Mouse (Mus musculus): ENCODE data around the gene Cmtr1. TPM values are rescaled to one million over a fixed set of nuclear protein-coding genes. Genes with fewer than 3 reads are reported as not detected.

Cmtr1 gene
- total and polyA plus RNA-seq, 3 experiments = 88.8 to 135 (median 105) TPM

GRCm38 (mm10) chr17:29719628-29720575 is 59.5 kb downstream of the Cmtr1 start (continued):
- no peak for TF ChIP-seq GABPA (IDR thresholded peaks at IDR 0.05; ENCODE audit: insufficient replicate concordance, low read depth, low read length)

DNA sequence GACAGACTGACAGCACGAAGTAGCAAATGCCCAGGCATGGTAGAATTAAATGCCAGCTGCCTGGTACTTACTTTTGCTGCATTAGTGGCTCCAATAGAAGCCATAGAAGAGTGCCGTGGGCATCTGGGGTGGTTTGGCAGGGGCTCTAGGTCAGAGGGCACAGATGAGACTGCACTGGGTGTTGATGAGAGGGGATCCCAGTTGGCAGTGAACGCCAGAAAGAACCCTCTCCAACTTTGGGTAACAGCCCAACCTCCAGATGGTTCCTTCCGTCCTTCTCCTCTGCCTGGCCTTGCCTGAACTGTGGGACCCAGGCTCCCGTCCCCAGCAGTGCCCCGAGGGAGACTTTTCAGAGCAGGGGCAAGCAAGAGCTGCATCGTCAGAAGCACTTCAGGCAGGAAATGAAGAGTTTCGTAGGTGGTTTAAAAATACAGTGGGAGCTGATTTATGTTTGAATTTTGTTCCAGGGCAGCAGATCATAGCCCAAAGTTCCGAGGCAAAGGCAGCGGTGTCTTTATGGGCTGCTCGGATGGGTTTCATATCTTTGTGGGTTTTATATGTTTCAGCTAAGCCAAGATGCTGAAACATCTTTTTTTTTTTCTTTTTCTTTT is 60.5 kb downstream of the Cmtr1 start:
- Histone ChIP-seq H3K4me1 (ENCODE audit: control insufficient read depth in 1 of 2, insufficient read depth in 2 of 2) (peaks cover 22 to 49% of the 10 kb centered on the region in 2 experiments), H3K36me3 (replicated peaks in 1 of 2; ENCODE audit: control insufficient read depth in 1 of 2, insufficient read depth in 1 of 2, low read length in 1 of 2) (no peaks in the 10 kb centered on the region), H3K4me3 (replicated peaks in 1 of 3; ENCODE audit: low read depth in 2 of 3, low read length in 2 of 3, poor library complexity in 1 of 3) (no peak overlapping the region), H3K9ac (ENCODE audit: insufficient read depth, low read depth) (peak overlapping the region; percentile 33), H3K27ac (ENCODE audit: insufficient read depth, low read depth) (peak overlapping the region; percentile 62), H3K27me3 (replicated peaks) (no peaks in the 10 kb centered on the region), H3K79me2 (replicated peaks; ENCODE audit: control insufficient read depth, extremely low read depth, insufficient read depth, poor library complexity, severe bottlenecking) (peaks cover 8% of the 10 kb centered on the region), H3K9me3 (replicated peaks; ENCODE audit: low read length) (peaks cover 5% of the 10 kb centered on the region), H3K4me2 (ENCODE audit: insufficient read depth, low read depth, poor library complexity, severe bottlenecking) (peak overlapping the region; percentile 51)
- TF ChIP-seq RCOR1 (conservative IDR thresholded peaks at IDR 0.05; ENCODE audit: low read depth, low read length) = no peak
- TF ChIP-seq GABPA (IDR thresholded peaks at IDR 0.05; ENCODE audit: insufficient replicate concordance, low read depth, low read length) = no peak
- peak; percentile 65; the same call in 1 of the 2 replicates for TF ChIP-seq MEF2A (IDR thresholded peaks at IDR 0.05; ENCODE audit: borderline replicate concordance, low read depth, low read length)
- TF ChIP-seq BHLHE40 (IDR thresholded peaks at IDR 0.05; ENCODE audit: low read depth, low read length) = 0 out of 2 replicates have a peak, but pooled peaks have one; percentile 16
- TF ChIP-seq JUN (IDR thresholded peaks at IDR 0.05; ENCODE audit: insufficient read depth, low read depth, low read length) = no peak
- TF ChIP-seq ZNF384 (IDR thresholded peaks at IDR 0.05; ENCODE audit: low read depth, low read length) = peak; percentile 86; the same call in 1 of the 2 replicates
- TF ChIP-seq ETS1 (conservative IDR thresholded peaks at IDR 0.05; ENCODE audit: low read depth, low read length) = 0 out of 2 replicates have a peak, but pooled peaks have one; percentile 31
- peak; percentile 72 for TF ChIP-seq EP300 (IDR thresholded peaks at IDR 0.05; ENCODE audit: low read length)
- TF ChIP-seq POLR2A (IDR thresholded peaks at IDR 0.05; ENCODE audit: low read depth, low read length) = 0 out of 2 replicates have a peak, but pooled peaks have one; percentile 27
- peak; percentile 67 for TF ChIP-seq IRF4 (IDR thresholded peaks at IDR 0.05; ENCODE audit: low read depth, low read length)
- TF ChIP-seq ZMIZ1 (IDR thresholded peaks at IDR 0.05; ENCODE audit: low read depth, low read length) = no peak
- 0 out of 2 replicates have a peak, but pooled peaks have one; percentile 21 for TF ChIP-seq MAX (IDR thresholded peaks at IDR 0.05; ENCODE audit: low read length)
- no peak for DNase-seq (ENCODE audit: extremely low read depth)
- in situ Hi-C loops (cut with MboI; ENCODE audit: low pct_ligation_motif_present, low pct_unique_long_range_greater_than_20kb, low sequenced_read_pairs) (no loop called here), dilution Hi-C loops (cut with MboI; ENCODE audit: extremely low pct_ligation_motif_present, extremely low pct_unique_long_range_greater_than_20kb, low sequenced_read_pairs) (no loop called here)

DNA sequence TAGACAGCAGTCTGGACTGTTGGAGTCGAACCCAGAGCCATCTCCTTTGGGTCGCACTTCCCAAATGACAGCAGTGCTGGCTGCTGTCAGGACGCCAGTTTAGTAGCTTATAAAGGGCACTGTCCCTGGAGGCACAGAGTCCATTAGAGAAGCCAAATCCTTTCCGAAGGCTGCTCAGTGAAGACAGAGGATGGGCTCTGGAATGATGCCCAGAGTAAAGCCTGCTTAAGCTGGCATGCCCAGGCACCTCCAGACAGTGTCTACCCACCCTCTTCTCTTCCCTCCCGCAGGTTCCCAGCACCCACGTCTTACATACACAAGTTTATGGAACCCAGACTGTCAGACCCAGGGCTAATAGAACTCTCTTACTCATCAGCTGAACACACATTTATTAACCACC is 64.2 kb downstream of the Cmtr1 start:
- Histone ChIP-seq H3K36me3 (replicated peaks in 1 of 2; ENCODE audit: control insufficient read depth in 1 of 2, insufficient read depth in 1 of 2, low read length in 1 of 2) (no peaks in the 10 kb centered on the region), H3K4me1 (ENCODE audit: control insufficient read depth in 1 of 2, insufficient read depth in 2 of 2) (peaks cover 19 to 40% of the 10 kb centered on the region in 2 experiments), H3K9me3 (replicated peaks; ENCODE audit: low read length) (peaks cover 5% of the 10 kb centered on the region), H3K27me3 (replicated peaks) (no peaks in the 10 kb centered on the region), H3K4me3 (replicated peaks in 1 of 3; ENCODE audit: low read depth in 2 of 3, low read length in 2 of 3, poor library complexity in 1 of 3) (no peak overlapping the region), H3K4me2 (ENCODE audit: insufficient read depth, low read depth, poor library complexity, severe bottlenecking) (no peak overlapping the region), H3K27ac (ENCODE audit: insufficient read depth, low read depth) (no peak overlapping the region), H3K79me2 (replicated peaks; ENCODE audit: control insufficient read depth, extremely low read depth, insufficient read depth, poor library complexity, severe bottlenecking) (no peaks in the 10 kb centered on the region), H3K9ac (ENCODE audit: insufficient read depth, low read depth) (no peak overlapping the region)
- DNase-seq (ENCODE audit: extremely low read depth) = no peak
- TF ChIP-seq USF2 (conservative IDR thresholded peaks at IDR 0.05; ENCODE audit: low read depth, low read length) (no peak), ELF1 (IDR thresholded peaks at IDR 0.05; ENCODE audit: low read depth, low read length) (no peak), CHD1 (IDR thresholded peaks at IDR 0.05; ENCODE audit: low read depth, low read length) (no peak), RCOR1 (conservative IDR thresholded peaks at IDR 0.05; ENCODE audit: low read depth, low read length) (no peak), TCF12 (IDR thresholded peaks at IDR 0.05; ENCODE audit: low read depth, low read length) (no peak), ZMIZ1 (IDR thresholded peaks at IDR 0.05; ENCODE audit: low read depth, low read length) (no peak), TBP (conservative IDR thresholded peaks at IDR 0.05; ENCODE audit: low read depth, low read length) (no peak), HCFC1 (IDR thresholded peaks at IDR 0.05; ENCODE audit: low read depth, low read length) (no peak), NRF1 (IDR thresholded peaks at IDR 0.05; ENCODE audit: low read depth, low read length) (no peak), JUND (conservative IDR thresholded peaks at IDR 0.05; ENCODE audit: low read depth, low read length) (no peak)
- dilution Hi-C loops (cut with MboI; ENCODE audit: extremely low pct_ligation_motif_present, extremely low pct_unique_long_range_greater_than_20kb, low sequenced_read_pairs) (no loop called here), in situ Hi-C loops (cut with MboI; ENCODE audit: low pct_ligation_motif_present, low pct_unique_long_range_greater_than_20kb, low sequenced_read_pairs) (no loop called here)
